In genomic region chr5:44876946-44877345, GRCm38 (mm10) we compare ENCODE assay signal across 8 mouse cellular contexts.
DNase-seq lines count a peak whose midpoint lies in the region.

No protein-coding gene starts in this region.

- peak; percentile 63 for DNase-seq in layer of hippocampus, adult 11-12 months (ENCODE audit: low spot score)
- DNase-seq in layer of hippocampus, postnatal 25 days (ENCODE audit: extremely low spot score in 1 of 2, low spot score in 1 of 2): no peak
- DNase-seq in cerebellum, adult 9-10 months: peak; percentile 17
- DNase-seq in heart, postnatal 14 days: peak; percentile 37 to 51
- DNase-seq in lung, postnatal 14 days: peak; percentile 14
- no peak for DNase-seq in T-cell, adult 2 months (ENCODE audit: low spot score)
- no peak for DNase-seq in thymus, postnatal 10 days (ENCODE audit: low spot score in 2 of 2)
- no peak for DNase-seq in neural tube, embryonic 10.5 days (ENCODE audit: extremely low spot score, low spot score)

- intact Hi-C loops in heart, postnatal 14 days (cut with DNase I): no loop called here

Comparison
In these comparisons a context has a peak if more than half of its experiments do, and no peak if none do; other contexts are left out.
1. DNase-seq: peak in layer of hippocampus, adult 11-12 months (single experiment), cerebellum, adult 9-10 months (single experiment), heart, postnatal 14 days (2 of 2) and lung, postnatal 14 days (single experiment); none in layer of hippocampus, postnatal 25 days (0 of 2), T-cell, adult 2 months (single experiment), thymus, postnatal 10 days (0 of 2) and neural tube, embryonic 10.5 days (single experiment).